Mouse (Mus musculus) thymus, postnatal 25 days (tissue): ENCODE measurements around the gene Mpz.

Experiments used
- DNase-seq: peaks from one replicate; pipeline ENCODE4 v3.0.0; 2022

Gene Mpz

DNA sequence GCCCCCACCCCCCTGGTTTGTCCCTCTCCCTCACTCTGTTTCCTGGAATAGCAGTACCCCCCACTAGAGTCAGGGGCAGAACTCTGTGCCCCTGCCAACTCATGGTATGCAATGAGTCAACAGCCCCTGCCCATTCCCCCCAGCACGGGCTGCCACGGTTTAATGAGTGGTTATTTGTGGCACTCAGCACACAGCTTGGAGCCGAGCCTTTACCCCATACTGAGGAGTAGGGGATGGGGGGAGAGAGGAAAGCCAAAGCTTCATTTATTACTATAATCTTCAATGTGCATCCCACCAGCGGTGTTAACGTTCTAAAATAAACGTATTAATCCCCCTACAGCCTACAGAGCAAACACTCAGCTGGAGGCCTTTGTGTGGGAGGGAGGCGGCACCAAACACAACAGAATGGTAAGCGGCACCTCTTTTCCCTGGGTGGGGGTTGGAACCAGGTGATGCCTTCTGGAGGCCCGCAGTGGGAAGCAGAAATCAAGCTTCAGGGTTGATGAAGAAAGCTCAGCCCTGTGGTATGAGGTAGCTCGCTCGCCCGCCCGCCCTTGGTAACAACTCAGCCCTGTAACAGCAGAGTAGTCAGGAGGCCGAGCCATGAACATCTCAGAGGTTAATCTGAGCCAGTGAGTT is 39.1 kb downstream of the Mpz start:
- DNase-seq: no peak

DNA sequence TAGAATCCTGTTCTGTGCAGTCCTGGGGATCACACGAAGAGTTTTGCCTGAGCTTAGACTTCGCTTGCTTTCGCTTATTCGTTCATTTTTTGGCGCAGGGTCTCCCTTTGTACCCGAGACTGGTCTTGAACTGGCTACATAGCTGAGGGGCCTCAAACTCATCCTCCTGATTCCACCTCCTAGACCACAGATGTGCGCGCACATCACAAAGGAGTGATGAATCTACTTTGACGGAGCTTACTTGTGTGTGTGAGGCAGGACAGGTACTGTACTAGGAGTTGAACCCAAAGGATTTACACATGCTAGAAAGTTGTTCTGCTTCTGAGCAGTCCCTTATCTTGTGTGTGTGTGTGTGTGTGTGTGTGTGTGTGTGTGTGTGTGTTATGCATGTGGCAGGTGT is 40.3 kb downstream of the Mpz start:
- DNase-seq: no peak

- DNase-seq: no peak
Observed at GRCm38 (mm10) chr1:171192283-171192682, 41.8 kb downstream of the Mpz start.

- no peak for DNase-seq
Observed at GRCm38 (mm10) chr1:171193093-171193840, 42.8 kb downstream of the Mpz start.

GRCm38 (mm10) chr1:171193911-171194830 is 43.7 kb downstream of the Mpz start:
- DNase-seq: no peak

- DNase-seq: no peak
Observed at GRCm38 (mm10) chr1:171195046-171195822, 44.7 kb downstream of the Mpz start.

GRCm38 (mm10) chr1:171195887-171196397 is 45.4 kb downstream of the Mpz start, which contains the start of gene Pcp4l1:
Gene Pcp4l1, minus strand, starts transcription at chr1:171196268.
- DNase-seq: no peak

GRCm38 (mm10) chr1:171199532-171199931 is 49.0 kb downstream of the Mpz start:
- DNase-seq: no peak

DNA sequence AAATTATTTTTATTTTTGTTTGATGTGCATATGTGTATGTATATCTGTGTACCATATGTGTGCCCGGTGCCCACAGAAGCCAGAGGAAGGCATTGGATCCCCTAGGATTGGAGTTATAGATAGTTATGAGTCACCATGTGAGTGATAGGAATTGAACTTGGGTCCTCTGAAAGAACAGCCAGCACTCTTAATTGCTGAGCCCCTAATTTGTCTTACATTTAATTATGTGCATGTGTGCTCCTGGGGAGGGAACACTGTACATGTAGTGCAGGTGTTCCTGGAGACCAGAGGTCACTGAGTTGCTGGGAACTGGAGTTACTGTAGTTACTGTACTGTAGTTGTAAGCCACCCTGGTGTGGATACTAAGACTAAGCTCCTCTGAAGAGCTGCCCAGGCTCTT is 50.3 kb downstream of the Mpz start:
- DNase-seq: no peak

- DNase-seq: no peak
Observed at GRCm38 (mm10) chr1:171203471-171204248, 53.1 kb downstream of the Mpz start.

DNA sequence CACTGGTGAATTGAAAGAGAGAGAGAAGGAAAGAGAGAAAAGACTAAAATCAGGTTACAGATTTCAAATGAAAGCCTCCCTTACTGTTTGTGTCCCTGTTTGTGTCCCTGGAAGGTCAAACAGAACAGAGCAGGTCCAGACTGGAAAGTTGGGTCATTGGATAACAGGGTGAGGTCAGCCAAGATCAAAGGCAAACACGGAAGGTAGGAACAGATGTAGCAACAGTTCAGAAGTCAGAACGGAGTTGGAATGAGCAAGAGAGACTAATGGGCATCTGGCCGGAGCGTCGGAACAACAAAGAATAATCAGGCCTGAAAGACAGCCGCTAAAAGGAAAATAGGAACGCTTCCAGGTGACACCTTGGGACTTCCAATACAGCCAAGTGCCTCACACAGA is 53.7 kb downstream of the Mpz start:
- no peak for DNase-seq

GRCm38 (mm10) chr1:171205704-171206493 is 55.4 kb downstream of the Mpz start:
- DNase-seq: no peak

GRCm38 (mm10) chr1:171209409-171209808 is 58.9 kb downstream of the Mpz start:
- DNase-seq: no peak
